Mouse (Mus musculus): ENCODE results near the gene Il3.
"Not testable (repeated sequence)": the region's sequence is repeated elsewhere in the genome, so short reads cannot be mapped to it uniquely, and the experiment has no call there.

Gene Il3

DNA sequence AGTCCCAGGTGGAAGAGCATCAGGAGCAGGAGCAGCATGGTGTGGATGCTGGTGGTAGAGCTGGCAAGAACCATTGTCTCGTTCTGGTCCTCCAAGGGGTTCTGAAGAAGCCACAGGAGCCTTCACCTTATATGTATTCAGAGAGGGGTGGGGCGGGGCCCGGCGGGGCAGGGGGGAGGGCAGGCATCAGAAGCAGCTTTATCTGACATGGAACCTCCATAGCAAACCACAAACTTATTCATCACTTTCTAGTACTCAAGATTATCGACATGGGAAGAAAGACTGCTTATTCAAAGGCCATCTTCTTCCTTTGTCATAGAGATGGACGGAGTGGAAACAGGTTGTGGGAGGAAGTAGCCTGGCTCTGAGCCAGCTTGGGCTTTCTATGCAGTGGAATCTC lies at the start of gene Il3:
Il3 (minus strand) TSS at position 101 of the 400 bp plus-strand sequence.
- no peak for DNase-seq (ENCODE audit: low spot score)

DNA sequence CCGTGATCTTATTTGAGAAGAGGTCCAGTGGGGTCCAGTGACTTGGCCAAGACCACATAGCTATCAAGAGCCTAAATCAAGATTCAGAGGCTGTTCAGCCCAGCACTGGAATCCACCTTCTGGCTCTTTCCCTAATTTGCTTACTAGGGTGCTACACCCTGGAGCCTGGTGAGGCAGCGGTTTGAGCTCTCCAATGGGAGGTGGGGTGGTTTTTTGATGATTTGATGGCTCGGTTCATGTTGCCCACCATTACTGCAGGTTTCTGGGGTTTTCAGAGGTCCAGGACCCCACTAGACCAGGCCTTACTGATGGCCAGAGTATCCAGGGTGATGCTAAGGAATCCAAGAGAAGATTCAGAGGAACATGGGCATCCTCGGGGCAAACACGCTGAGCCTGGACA lies 48.3 kb upstream of the Il3 start:
- no peak for DNase-seq (ENCODE audit: low spot score)

DNA sequence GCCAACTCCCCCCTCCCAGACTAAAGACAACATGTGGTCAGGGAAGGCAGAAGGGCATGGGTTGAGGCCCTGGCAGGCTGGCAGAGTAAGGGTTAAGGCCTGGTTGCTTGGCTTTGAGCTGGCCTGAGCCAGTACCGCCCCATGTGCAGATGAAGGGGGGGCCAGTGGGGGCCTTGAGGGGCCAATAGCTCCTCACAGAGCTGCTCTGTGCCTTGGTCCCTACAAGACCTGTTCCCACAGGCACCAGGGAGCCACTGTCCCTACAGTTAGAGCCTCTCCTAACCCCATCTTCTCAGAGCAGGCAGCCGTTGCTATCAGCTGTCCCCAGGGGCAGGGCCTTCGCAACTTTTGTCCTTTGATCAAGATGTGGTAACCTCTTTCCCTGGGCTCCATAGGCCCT lies 47.7 kb upstream of the Il3 start:
- no peak for DNase-seq (ENCODE audit: low spot score)

DNA sequence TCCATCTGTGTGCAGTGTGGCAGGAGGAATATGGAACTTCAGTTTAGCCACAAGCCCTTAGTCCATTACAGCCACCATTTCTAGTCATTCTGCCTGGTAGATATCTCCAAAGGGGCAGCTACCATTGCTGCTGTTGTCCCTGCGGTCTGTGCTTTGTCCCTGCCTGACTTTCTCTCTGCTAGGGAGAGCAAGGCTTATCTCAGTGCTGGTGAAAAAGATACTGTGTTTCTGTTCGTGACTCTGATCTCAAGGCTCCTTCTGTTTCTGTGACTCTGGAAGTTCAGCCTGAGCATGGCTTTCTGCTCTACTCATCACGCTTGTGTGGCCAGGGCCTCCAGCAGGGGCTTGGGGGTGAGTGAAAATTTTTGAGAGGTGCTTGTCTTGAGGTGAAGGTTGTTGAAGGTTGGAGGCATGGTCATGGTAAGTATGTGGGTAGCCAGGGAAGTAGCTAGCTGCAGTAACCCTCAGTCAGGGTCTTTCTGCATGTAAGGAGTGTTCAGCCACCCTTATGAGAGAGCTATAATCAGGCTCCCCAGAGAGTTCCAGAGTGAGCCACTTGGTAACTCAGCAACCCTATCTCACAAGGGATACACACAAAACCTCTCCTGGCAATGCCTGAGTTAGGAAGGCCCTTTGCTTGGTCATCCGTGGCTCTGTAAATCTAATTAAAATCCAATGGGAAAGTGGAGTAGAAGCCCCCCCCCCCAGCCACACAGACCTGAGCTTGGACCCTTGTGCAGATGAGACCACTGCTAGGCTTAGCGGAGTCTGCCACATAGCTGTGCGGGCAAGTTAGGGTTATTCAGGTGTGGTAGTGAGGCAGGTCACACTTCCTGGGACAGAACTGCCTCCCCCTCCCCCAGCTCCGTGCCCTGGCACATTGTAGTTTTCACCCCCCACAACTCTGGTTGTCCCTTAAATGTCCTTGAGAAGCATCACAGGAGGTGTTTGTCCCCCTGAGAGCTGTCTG lies 46.6 kb upstream of the Il3 start:
- no peak for DNase-seq (ENCODE audit: low spot score)

DNA sequence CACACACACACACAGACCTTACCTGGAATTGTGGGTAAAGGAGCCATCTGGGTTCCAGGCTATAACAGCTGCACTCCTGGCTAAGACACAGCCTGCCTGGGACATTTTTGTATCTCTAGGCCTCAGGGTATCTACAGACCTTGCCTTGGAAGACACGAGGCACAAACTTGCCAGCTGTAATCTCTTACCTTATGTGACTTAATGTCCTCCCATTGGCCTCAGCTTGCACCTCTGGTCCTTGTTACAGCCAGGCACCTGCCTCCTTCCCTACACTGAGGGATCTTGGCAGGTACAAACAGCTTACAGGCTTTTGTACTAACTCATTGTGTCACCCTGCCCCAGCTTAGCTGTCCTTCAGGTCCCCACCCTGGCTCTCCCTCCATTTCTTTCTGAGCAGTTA lies 45.5 kb upstream of the Il3 start:
- DNase-seq (ENCODE audit: low spot score): no peak

DNA sequence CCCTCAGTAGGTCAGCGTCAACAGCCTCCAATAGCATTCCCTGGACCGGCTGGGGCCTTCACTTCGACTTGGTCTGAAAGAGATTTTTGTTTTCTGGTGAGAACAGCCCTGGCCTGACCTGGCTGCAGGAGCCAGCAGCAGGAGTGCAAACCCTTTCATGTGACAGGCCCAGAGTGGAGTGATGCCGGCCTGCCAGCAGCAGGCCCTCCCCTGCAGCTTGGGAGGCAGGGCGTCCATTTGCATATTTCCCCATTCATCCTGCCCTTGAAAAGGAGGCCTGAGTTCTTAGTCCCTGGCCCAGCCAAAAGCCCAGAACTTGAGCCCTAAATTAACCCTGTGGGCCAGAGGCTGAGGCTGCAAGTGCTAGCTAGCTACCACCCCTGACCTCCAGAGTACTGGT lies 44.9 kb upstream of the Il3 start:
- DNase-seq (ENCODE audit: low spot score): no peak

DNA sequence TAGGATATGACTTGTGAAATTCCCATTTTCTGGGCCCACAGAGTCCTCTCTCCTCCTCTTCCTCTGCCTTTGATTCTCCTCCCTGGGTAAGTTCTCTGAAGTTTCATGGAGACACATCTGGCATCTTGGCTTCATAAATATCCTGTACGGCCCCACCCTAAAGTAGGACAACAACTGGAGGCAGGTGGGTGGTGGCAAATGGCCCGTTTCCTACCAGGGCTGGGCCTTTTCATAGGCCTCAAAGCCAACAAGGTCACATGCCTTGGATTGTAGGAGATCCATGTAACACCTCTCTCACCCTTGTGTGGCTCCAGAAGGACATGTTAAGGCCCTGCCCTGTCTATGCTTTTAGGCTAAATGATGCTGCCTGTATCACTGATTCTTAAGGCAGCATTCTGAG lies 43.5 kb upstream of the Il3 start:
- DNase-seq (ENCODE audit: low spot score): no peak

DNA sequence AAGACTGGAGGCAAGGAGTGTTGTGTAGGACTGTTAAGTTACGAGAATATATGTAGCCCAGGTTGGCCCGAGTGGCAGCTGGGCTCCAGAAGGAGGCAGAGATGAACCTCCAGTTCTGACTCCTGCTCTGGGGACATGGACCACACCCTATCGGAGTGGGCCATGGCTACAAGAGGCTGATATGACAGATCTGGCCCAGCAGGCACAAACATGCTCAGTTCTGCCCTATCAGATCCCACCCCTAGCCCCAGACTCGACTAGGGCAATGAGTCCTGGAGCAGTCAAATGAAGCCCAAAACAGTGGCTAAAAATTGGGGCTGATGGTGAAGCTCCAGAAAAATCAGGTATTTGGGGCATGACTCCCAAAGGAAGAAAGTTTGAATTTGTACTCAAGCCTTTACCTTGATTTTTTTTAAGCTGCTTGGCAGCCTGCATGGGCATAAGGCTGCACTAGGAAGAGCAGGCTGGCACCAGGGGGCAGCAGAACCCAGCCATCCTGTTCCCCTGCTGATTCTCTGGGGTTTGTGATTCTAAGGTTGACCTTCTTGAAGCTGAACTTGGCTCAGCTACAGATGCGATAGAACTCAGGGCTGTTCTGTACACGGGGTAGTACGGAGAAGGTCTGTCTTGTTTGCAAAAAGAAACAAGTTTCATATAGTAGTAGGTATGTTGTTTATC lies 40.2 kb upstream of the Il3 start:
- peak; percentile 50 for DNase-seq (ENCODE audit: low spot score)

DNA sequence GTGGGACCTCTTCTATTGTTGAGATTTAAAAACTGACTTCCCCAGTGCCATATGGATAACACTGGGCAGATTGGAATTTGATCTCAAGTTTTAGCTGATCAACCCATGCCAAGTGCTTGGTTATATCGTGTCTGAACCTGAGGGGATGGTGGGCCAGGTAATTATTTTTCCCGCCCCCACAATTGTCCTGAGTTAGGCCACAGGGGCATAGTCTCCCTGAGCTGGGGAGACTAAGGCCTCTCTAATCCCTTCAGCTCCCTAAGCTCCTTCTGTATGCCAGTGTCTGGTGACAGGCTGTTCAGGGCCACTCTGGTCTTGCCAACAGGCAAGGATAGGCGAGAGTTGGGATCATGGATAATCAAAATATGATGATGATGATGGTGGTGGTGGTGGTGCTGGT lies 38.3 kb upstream of the Il3 start:
- DNase-seq (ENCODE audit: low spot score): no peak

DNA sequence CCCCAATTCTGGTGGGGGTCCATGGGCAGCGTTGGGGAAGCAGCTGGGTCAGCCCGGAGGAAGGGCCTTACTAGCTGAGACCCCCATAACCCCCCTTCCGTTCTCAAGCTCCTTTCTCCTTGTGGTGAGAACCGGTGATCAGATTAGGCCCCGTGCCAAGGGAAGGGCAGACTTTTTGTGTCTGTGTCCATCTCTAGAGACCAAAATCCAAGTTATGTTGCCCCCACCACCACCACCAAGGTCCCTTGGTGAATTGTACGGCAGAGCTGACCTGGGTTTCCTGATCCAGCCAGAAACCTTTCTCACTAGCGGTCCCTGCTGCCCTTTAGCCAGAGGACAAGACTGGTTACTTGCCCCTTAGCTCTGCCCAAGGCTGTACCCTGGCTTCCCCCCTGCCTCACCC lies 37.4 kb upstream of the Il3 start:
- no peak for DNase-seq (ENCODE audit: low spot score)

DNA sequence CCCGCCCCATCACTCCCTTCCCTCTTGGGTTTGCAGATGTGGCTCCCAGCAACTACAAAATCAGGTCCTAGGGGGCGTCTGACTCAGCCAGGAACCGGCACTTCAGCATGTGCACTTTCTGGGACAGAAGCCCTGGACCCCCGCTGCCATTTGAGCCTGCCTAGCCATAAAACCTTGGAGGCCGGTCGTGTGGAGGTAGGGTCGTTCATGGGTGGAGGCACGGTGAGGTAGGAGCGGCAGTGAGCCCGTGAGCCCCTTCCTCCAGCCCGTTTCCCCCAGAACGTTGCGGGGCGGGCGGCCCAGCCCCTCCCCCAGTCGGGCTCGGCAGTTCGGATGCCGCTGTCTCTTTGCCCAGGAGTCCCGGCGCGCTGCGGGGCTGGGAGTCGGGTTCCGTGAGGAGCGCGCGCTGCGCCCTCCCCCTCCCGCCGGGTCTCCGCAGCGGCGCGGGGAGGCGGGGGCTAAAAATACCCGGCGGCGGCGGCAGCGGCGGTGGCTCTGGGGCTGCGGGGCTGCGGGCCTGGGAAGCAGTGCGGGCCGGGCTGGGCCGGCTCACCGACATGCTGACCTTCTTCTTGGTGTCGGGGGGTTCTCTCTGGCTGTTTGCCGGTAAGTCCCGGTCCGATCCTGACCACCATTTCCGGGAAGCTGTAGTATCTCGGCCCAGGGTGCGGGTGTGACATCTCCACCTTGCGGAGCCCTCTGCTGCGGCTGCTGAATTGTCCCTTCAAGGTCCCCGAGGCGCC lies 36.8 kb upstream of the Il3 start, which contains the start of gene Acsl6:
Acsl6 (plus strand) TSS at position 71 of the 743 bp plus-strand sequence.
- peak; percentile 23 for DNase-seq (ENCODE audit: low spot score)

DNA sequence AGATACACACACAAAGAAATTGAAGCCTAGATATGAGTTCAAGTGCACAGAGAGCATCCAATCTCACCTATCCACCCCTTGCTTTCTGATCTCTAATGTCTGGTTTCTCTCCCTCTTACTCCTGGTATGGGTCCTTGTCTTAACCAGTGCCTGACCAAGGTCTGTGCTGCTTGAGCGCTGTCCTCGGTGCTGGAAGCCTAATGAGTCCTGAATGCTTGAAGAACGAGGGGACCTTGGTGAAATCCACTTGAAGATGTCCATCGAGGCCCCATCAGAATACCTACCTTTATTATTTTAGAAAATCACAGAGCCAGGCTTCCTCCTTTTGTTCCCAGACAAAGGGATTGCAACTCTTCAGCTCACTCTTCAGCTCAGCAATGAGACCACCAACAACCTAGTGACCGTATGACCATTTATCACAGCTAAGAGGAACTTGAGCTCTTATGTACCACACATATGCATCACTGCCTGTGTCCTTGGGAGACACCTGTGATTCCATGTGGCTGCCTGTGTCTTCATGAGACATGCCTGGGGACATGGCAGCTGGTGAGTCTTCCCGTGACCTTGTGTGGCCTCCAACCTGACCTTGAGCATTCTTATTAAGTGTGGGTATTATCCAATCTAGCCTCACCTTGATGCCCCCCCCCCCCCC lies 36.1 kb upstream of the Il3 start:
- no peak for DNase-seq (ENCODE audit: low spot score)

DNA sequence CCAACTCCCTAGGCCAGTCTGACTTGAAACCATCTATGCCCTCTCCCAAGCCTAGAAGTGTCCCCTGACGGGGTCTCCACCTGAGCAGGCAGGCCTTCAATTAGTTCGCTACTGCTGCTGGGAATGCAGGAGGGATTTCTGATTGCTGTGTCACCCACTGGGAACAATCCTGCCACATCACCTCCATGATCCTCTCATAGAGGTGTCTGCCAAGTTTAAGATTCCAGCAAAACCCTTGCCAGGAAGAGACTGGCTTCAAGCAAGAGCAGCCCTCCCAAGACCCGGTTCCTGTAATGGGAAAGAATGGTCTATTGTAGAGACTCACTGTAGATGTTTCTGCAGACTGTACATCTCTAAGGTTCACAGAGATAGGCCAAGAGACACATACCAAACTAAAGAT lies 35.5 kb upstream of the Il3 start:
- DNase-seq (ENCODE audit: low spot score): no peak

DNA sequence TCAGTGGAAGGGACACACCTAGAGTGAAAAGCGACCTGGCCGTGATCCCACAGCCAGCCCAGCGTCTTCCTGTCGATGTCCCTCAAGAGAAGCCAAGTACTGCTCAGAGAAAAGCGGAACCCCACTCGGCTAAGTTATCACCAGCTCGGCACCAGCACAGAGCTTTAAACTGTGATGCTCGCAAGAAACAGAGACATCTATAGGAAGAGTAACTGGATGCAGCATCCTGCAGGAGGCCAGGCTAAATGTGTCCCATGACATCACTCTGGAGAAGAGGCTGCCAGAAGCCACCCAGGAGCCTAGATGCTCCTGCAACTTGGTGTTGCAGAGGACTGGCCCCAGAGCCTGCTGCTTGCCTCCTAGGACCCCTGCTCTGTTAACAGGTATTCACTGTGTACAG lies 34.9 kb upstream of the Il3 start:
- no peak for DNase-seq (ENCODE audit: low spot score)

DNA sequence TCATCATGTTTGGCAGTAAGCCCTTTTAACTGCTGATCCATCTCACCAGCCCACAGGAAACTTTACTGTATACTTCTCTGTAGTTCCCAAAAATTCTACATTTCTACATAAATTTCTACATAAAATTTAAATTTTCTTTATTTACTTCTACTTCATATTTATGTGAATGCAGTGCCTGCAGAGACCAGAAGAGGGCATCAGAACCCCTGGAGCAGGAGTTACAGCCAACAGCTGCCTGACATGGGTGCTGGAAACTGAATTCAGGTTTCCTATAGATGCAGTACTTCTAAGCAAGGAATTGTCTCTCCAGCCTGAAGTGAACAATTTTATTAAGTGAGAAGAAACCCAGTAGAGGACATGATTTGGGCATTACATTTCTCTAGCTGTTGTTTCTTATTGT lies 31.7 kb upstream of the Il3 start:
- DNase-seq (ENCODE audit: low spot score): no peak

DNA sequence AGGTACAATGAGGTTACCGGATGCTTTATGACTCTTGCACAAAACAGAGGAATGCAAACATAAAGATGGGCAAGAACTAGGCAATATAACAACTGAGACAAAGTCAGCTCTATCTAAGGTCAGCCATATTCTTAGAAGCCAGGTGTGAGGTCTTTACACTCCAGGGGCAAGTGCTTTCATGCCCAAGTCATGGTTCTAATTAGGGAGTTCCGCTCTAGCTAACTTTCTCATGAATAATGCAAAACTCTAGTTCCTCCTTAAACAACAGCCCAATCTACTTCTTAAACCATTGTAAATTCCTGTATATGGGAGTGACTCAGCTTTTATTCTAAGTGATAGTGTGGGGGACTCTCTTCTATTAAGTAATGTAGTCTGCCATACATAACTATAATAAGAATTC lies 30.4 kb upstream of the Il3 start:
- DNase-seq (ENCODE audit: low spot score): not testable (repeated sequence)

DNA sequence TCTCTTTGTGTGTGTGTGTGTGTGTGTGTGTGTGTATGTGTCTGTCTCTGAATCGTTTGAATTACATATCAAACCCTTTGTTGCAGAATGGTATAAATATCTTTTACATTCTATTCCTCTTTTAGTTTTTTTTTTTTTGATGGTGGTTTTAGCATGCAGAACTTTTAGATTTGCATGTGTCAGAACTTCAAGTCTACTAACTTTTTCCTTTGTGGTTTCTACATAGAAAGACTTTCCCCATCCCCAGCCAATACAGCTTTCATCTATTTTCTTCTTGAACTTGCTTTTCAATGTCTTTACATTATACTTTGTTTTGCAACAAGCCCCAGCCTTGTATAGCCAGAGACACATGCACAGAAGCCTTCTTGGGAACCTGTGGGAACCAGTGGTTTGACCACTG lies 29.7 kb upstream of the Il3 start:
- DNase-seq (ENCODE audit: low spot score): no peak

DNA sequence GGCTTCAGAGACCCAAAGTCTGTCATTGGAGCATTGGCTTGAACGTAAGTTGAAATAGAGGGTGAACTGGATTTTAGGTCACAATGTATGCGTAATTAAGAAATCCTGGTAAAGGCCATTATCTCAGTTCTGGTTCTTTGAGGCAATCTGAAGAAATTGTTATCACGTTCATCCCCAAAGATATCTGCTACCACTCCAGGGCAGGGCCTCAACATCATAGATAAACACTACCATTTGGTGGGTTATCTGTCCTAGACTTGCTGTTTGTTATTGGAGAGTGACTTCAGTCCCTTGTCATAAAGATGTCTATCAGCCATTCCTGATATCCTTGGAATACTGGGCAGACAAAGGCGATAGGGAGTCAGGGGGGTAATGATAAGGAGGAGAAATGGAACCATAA lies 28.9 kb upstream of the Il3 start:
- DNase-seq (ENCODE audit: low spot score): no peak

DNA sequence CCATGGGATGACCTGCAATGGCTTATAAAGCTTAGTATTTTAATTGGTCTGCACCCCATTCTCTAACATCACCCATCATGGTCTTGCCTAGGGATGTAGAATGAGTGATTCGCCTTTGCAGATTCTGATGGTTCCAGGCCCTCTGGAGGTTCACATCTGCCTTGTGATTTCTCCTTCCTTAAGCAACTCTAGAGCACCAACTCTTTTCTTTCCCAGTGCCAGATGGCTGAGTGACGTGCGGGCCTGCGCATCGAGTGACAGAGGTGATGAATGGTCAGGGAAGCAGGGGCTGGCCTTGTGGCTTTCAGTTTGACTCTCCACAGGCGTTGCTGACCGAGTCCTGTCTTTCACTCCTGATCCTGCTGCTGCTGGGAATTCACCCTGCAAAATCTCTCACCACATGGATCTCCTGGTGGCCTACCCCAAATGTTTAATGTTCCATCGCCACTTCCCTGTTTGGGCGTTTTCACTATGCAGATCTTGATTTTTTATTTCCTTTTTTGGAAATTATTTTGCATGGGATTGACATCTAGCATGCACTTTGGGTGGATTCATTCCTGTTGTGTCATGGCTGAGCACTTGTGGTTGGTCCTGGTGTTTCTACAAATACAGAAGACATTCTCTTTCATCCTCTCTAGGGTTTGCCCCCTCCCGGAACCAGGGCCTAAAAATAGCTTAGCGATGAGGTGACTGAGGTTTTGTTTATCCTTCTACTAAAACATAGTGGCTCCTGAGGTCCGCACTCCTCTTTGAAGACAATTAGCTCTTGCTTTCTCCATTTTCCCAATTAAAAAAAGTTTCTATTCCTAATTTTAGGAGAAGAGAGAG lies 27.1 kb upstream of the Il3 start:
- no peak for DNase-seq (ENCODE audit: low spot score)

DNA sequence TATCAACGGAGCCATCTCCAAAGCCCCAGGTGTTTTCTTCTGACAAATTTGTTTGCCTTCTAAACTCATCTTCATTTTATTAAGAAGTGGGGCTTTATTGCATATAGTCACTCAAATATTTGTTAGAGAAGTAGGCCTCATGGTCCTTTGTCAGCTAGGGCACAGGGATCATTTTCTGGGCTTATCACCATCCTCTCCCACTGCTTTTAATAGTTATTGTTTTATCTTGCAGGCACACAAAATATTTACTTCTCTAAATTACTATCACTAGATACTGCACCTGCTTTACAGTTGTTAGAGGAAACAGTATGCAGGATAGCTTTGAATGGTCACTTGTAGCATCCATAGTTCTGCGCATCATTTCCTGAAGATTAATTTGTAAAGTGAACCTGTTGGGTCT lies 25.1 kb upstream of the Il3 start:
- no peak for DNase-seq (ENCODE audit: low spot score)

DNA sequence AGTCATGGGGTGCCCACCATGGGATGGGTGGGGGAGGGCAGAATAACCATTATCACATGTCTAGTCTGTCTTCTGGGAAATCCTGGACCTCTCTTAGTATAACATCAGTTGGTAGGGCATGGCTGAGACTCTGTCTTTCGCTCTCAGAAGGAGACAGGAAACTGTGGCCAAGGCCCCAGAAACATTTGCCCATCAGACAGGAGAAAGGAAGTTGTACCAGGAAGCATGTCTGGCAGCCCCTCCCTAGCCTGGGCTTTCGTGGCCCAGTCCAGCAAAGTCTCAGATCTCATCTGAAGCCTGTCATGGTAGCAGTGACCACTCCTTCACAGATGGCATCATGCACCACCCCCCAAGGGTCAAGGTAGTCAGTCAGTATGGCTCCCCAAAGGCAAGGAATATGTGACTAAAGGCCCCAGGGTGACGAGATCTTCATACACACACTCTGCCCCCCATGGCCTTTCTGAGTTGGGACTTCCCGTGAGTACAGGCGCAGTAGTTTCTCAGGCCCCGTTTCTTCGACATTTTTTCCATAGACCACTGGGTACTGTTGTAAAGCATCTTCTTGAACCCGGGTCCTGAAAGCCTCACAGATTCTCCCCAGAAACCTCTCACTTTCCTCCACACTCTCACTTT lies 20.9 kb upstream of the Il3 start:
- peak; percentile 31 for DNase-seq (ENCODE audit: low spot score)

All from T-cell, adult 2 months (primary cell).